Mouse (Mus musculus): ENCODE measurements around the gene Epb41l5.

Gene Epb41l5

GRCm38 (mm10) chr1:119503181-119503580 lies 145.6 kb downstream of the Epb41l5 start:
- no peak for DNase-seq (ENCODE audit: low read depth in 1 of 2, low spot score in 2 of 2)

- no peak for DNase-seq (ENCODE audit: low read depth in 1 of 2, low spot score in 2 of 2)
Observed at GRCm38 (mm10) chr1:119502729-119503128, 146.1 kb downstream of the Epb41l5 start.

- no peak for DNase-seq (ENCODE audit: low read depth in 1 of 2, low spot score in 2 of 2)
Observed at GRCm38 (mm10) chr1:119501881-119502280, 146.9 kb downstream of the Epb41l5 start.

GRCm38 (mm10) chr1:119499456-119499855 lies 149.3 kb downstream of the Epb41l5 start:
- no peak for DNase-seq (ENCODE audit: low read depth in 1 of 2, low spot score in 2 of 2)

- no peak for DNase-seq (ENCODE audit: low read depth in 1 of 2, low spot score in 2 of 2)
Observed at GRCm38 (mm10) chr1:119498536-119499231, 150.1 kb downstream of the Epb41l5 start.

- DNase-seq (ENCODE audit: low read depth in 1 of 2, low spot score in 2 of 2) = no peak
Observed at GRCm38 (mm10) chr1:119497346-119498004, 151.3 kb downstream of the Epb41l5 start.

GRCm38 (mm10) chr1:119495396-119495775 lies 153.4 kb downstream of the Epb41l5 start:
- DNase-seq (ENCODE audit: low read depth in 1 of 2, low spot score in 2 of 2) = no peak
